Mouse (Mus musculus): ENCODE results near the gene Olfr1212. TPM values are rescaled to one million over a fixed set of nuclear protein-coding genes. Genes with fewer than 3 reads are reported as not detected.

The Olfr1212 gene
- total RNA-seq (2021): not detected

GRCm38 (mm10) chr2:88953669-88954068, at the start of gene Olfr1212:
Gene Olfr1212 (plus strand): TSS chr2:88953969.
- no peak for DNase-seq (ENCODE audit: low spot score in 2 of 2)
- intact Hi-C loops (cut with DNase I): no loop called here

- intact Hi-C loops (cut with DNase I): no loop called here
- DNase-seq (ENCODE audit: low spot score in 2 of 2): no peak
These were observed 38.7 kb upstream of the Olfr1212 start, which contains the start of gene Olfr1209 for GRCm38 (mm10) chr2:88915057-88915456. Gene Olfr1209 (minus strand): TSS chr2:88915157.

GRCm38 (mm10) chr2:88938011-88938410, 15.8 kb upstream of the Olfr1212 start, which contains the start of gene Olfr1211:
Gene Olfr1211 (minus strand): TSS chr2:88938111.
- intact Hi-C loops (cut with DNase I): no loop called here

GRCm38 (mm10) chr2:88980181-88980580, 26.4 kb downstream of the Olfr1212 start, which contains the start of gene Gm13762:
Gene Gm13762 (minus strand): TSS chr2:88980281.
- no peak for DNase-seq (ENCODE audit: low spot score in 2 of 2)
- intact Hi-C loops (cut with DNase I): no loop called here

More at GRCm38 (mm10) chr2:88938011-88938410, 15.8 kb upstream of the Olfr1212 start, which contains the start of gene Olfr1211:
- no peak for DNase-seq (ENCODE audit: low spot score in 2 of 2)

- intact Hi-C loops (cut with DNase I): no loop called here
- DNase-seq (ENCODE audit: low spot score in 2 of 2): no peak
These were observed 38.8 kb downstream of the Olfr1212 start, which contains the start of gene Olfr1214 for GRCm38 (mm10) chr2:88992553-88992952. Gene Olfr1214 (minus strand): TSS chr2:88992653.

- no peak for DNase-seq (ENCODE audit: low spot score in 2 of 2)
These were observed 53.1 kb downstream of the Olfr1212 start, which contains the start of gene Olfr1215 for GRCm38 (mm10) chr2:89006873-89007272. Gene Olfr1215 (minus strand): TSS chr2:89006973.

More at GRCm38 (mm10) chr2:89006873-89007272, 53.1 kb downstream of the Olfr1212 start, which contains the start of gene Olfr1215:
- intact Hi-C loops (cut with DNase I): no loop called here

Other genes with a start within 250 kb of the Olfr1212 start
- gene Olfr1196, start 249.4 kb upstream of the Olfr1212 start, total RNA-seq (2021): not detected
- not detected for gene Olfr1197, start 221.6 kb upstream of the Olfr1212 start, total RNA-seq (2021)
- not detected for gene Olfr1198, start 202.6 kb upstream of the Olfr1212 start, total RNA-seq (2021)
- gene Olfr1199, start 193.5 kb upstream of the Olfr1212 start, total RNA-seq (2021): not detected
- gene Olfr1200, start 183.5 kb upstream of the Olfr1212 start, total RNA-seq (2021): not detected
- not detected for gene Olfr1201, start 160.9 kb upstream of the Olfr1212 start, total RNA-seq (2021)
- gene Olfr1202, start 139.5 kb upstream of the Olfr1212 start, total RNA-seq (2021): not detected
- gene Olfr1205, start 124.2 kb upstream of the Olfr1212 start, total RNA-seq (2021): not detected
- not detected for gene Olfr1204, start 104.7 kb upstream of the Olfr1212 start, total RNA-seq (2021)
- gene Olfr1206, start 90.7 kb upstream of the Olfr1212 start, total RNA-seq (2021): not detected
- gene Olfr1208, start 51.7 kb upstream of the Olfr1212 start, total RNA-seq (2021): not detected
- not detected for gene Olfr1209, start 38.8 kb upstream of the Olfr1212 start, total RNA-seq (2021)
- gene Olfr1211, start 15.9 kb upstream of the Olfr1212 start, total RNA-seq (2021): not detected
- gene Gm13762, start 26.3 kb downstream of the Olfr1212 start, total RNA-seq (2021): not detected
- gene Olfr1214, start 38.7 kb downstream of the Olfr1212 start, total RNA-seq (2021): not detected
- gene Olfr1215, start 53.0 kb downstream of the Olfr1212 start, total RNA-seq (2021): not detected
- gene Olfr1216, start 64.4 kb downstream of the Olfr1212 start, total RNA-seq (2021): not detected
- gene Olfr1217, start 78.1 kb downstream of the Olfr1212 start, total RNA-seq (2021): not detected
- gene Olfr1218, start 107.2 kb downstream of the Olfr1212 start, total RNA-seq (2021): not detected
- gene Olfr1219, start 129.5 kb downstream of the Olfr1212 start, total RNA-seq (2021): not detected
- gene Olfr1220, start 152.9 kb downstream of the Olfr1212 start, total RNA-seq (2021): not detected
- not detected for gene Olfr1221, start 163.3 kb downstream of the Olfr1212 start, total RNA-seq (2021)
- gene Olfr1222, start 179.1 kb downstream of the Olfr1212 start, total RNA-seq (2021): not detected
- not detected for gene Olfr1223, start 197.6 kb downstream of the Olfr1212 start, total RNA-seq (2021)
- gene Olfr1224-ps1, start 210.1 kb downstream of the Olfr1212 start, total RNA-seq (2021): not detected
- gene Olfr1225, start 220.7 kb downstream of the Olfr1212 start, total RNA-seq (2021): not detected
- not detected for gene Olfr1226, start 246.1 kb downstream of the Olfr1212 start, total RNA-seq (2021)

All from left cerebral cortex, postnatal 25 days (tissue).